Mouse (Mus musculus): ENCODE measurements at regions not wholly inside any gene's neighbourhood (a gene's known extent, or its start where the extent isn't known, plus 50 kb on each side); places are given as distances from the start of the nearest gene placed in this dataset.

DNA sequence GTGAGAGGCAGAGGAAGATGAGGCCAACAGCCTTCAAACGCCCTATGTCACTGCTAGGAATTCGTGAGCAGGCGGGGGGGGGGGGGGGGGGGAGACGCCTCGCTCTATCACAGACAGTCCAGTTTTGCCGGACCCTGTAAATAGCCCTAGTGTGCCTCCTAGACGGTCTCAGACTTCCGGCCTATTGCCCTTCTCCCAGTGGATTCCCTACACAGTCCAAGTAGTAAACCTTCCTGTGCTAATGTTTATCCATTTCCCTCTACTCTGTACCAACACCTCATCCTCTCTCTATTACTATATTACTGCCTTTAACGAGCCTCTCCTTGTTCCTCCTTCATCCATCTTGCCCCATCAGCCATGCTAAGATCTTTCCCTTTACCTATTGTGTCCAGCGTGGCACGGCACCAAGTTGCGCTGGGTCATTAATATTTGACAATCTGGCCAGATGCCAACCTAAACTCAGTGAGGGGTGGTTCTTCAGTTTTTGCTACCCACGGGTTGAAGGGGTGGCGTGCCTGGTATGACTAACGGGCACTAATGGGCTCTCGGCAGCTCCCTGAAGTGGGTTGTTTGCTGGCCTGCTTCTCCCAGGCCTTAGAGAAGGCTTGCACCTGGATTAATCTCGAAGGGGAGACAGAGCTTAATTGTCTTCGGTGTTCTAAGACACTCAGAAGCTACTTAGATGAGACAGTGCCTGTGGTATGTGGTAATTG, 220.0 kb upstream of the Tmem45b start:
- WGBS: 67% methylated on average over 18 of the region's 18 CpGs
- TF ChIP-seq POLR2A (IDR thresholded peaks at IDR 0.05; ENCODE audit: control insufficient read depth, extremely low read depth, insufficient read depth, low read length, poor library complexity): no peak
- TF ChIP-seq CTCF (IDR thresholded peaks at IDR 0.05; ENCODE audit: borderline replicate concordance, control insufficient read depth, extremely low read depth, insufficient read depth, low read length, poor library complexity): no peak
- DNase-seq: no peak
- no peak overlapping the region for H3K4me3 ChIP-seq (ENCODE audit: control insufficient read depth, insufficient read depth, low read length)
- no peaks in the 10 kb centered on the region for H3K36me3 ChIP-seq (ENCODE audit: control insufficient read depth, insufficient read depth, low read length)
- no peaks in the 10 kb centered on the region for H3K4me1 ChIP-seq (replicated peaks; ENCODE audit: control insufficient read depth, insufficient read depth, low read length)
- no peak overlapping the region for H3K27ac ChIP-seq (ENCODE audit: control insufficient read depth, insufficient read depth, low read length)
- H3K27me3 ChIP-seq (ENCODE audit: control insufficient read depth, insufficient read depth, low read length): no peaks in the 10 kb centered on the region

DNA sequence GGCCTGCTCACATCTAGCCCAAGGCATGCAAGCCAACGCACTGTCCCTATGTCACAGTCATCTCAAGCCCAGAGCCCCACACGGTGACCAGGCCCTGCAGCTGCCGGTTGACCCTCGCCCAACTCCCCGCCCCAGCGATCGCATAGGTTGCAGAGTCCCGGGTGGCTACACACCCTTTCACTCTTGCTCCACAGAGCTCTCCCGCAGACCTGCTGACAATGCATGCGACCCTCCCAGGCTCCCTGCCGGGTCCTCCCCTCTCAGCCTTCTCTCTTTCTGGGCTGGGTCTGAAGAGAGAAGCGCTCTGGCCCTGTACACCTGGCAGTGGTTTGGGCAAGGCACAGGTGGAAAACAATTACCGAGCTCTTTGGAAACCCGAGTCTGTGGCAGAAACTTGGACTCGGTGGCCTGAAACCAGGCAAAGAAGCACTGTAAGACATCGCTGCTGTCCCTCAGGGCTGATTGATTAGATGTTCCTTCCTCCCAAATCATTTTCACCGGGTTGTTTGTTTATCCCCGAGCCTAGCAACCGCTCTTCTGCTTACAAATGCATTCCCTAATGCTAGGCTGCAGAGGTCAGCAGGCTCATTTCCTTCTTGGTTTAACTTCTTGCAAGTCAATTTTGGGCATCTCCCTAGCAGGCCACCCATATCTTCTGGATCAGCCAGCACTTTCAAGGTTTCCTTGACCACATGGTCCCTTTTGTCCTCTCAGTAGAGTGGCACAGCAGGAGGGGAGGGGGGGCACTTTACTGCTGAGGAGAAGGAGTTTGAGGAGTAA, 219.2 kb upstream of the Tmem45b start:
- no peak for DNase-seq
- no peaks in the 10 kb centered on the region for H3K27me3 ChIP-seq (ENCODE audit: control insufficient read depth, insufficient read depth, low read length)
- TF ChIP-seq POLR2A (IDR thresholded peaks at IDR 0.05; ENCODE audit: control insufficient read depth, extremely low read depth, insufficient read depth, low read length, poor library complexity) (no peak), CTCF (IDR thresholded peaks at IDR 0.05; ENCODE audit: borderline replicate concordance, control insufficient read depth, extremely low read depth, insufficient read depth, low read length, poor library complexity) (no peak)
- no peaks in the 10 kb centered on the region for H3K36me3 ChIP-seq (ENCODE audit: control insufficient read depth, insufficient read depth, low read length)
- no peak overlapping the region for H3K4me3 ChIP-seq (ENCODE audit: control insufficient read depth, insufficient read depth, low read length)
- no peaks in the 10 kb centered on the region for H3K4me1 ChIP-seq (replicated peaks; ENCODE audit: control insufficient read depth, insufficient read depth, low read length)
- 20% methylated on average over 19 of the region's 19 CpGs for WGBS
- H3K27ac ChIP-seq (ENCODE audit: control insufficient read depth, insufficient read depth, low read length): no peak overlapping the region

DNA sequence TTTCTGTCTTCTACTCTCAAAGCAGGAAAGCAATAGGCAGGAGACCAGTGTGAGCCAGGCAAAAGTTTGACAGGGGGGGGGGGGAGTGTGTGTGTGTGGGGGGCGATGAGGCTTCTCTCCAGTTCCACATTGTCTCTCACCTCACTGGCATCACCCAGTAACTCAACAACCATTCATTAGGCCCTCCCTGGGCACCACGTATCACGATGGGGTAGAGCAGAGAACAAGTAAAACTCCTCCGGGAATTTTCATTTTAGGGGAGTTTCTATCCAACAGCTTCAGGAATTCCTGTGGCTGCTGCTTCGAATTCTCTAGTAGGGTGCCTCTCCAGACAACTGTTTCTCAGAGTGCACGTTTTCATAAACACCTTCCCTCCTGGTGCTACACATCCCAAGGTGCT, 218.6 kb upstream of the Tmem45b start:
- Histone ChIP-seq H3K27ac (ENCODE audit: control insufficient read depth, insufficient read depth, low read length) (no peak overlapping the region), H3K27me3 (ENCODE audit: control insufficient read depth, insufficient read depth, low read length) (no peaks in the 10 kb centered on the region), H3K4me1 (replicated peaks; ENCODE audit: control insufficient read depth, insufficient read depth, low read length) (no peaks in the 10 kb centered on the region), H3K4me3 (ENCODE audit: control insufficient read depth, insufficient read depth, low read length) (no peak overlapping the region), H3K36me3 (ENCODE audit: control insufficient read depth, insufficient read depth, low read length) (no peaks in the 10 kb centered on the region)
- 64% methylated on average over 6 of the region's 6 CpGs for WGBS
- no peak for DNase-seq
- no peak for TF ChIP-seq POLR2A (IDR thresholded peaks at IDR 0.05; ENCODE audit: control insufficient read depth, extremely low read depth, insufficient read depth, low read length, poor library complexity)
- TF ChIP-seq CTCF (IDR thresholded peaks at IDR 0.05; ENCODE audit: borderline replicate concordance, control insufficient read depth, extremely low read depth, insufficient read depth, low read length, poor library complexity): no peak

DNA sequence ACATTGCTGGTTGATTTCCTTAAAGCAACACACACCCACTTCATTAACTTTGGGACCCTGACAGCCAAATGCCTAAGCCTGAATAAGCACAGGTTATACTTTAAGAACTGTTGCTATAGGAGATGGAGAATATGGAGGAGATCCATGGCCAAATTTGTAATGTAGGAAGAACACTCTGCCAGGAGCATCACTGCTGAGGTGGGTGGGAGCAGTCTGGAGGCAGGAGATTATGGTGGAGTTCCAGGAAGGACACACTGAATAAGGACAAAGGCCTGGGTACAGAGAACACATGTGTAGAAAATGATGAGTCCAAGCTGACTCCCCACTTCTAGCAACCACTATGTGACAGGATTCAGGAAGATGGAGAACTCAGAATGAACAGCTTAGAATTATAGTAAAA, 212.9 kb upstream of the Tmem45b start:
- no peak overlapping the region for H3K4me3 ChIP-seq (ENCODE audit: control insufficient read depth, insufficient read depth, low read length)
- H3K4me1 ChIP-seq (replicated peaks; ENCODE audit: control insufficient read depth, insufficient read depth, low read length): no peaks in the 10 kb centered on the region
- no peak overlapping the region for H3K27ac ChIP-seq (ENCODE audit: control insufficient read depth, insufficient read depth, low read length)
- H3K36me3 ChIP-seq (ENCODE audit: control insufficient read depth, insufficient read depth, low read length): no peaks in the 10 kb centered on the region
- TF ChIP-seq POLR2A (IDR thresholded peaks at IDR 0.05; ENCODE audit: control insufficient read depth, extremely low read depth, insufficient read depth, low read length, poor library complexity): no peak
- no peak for TF ChIP-seq CTCF (IDR thresholded peaks at IDR 0.05; ENCODE audit: borderline replicate concordance, control insufficient read depth, extremely low read depth, insufficient read depth, low read length, poor library complexity)
- H3K27me3 ChIP-seq (ENCODE audit: control insufficient read depth, insufficient read depth, low read length): no peaks in the 10 kb centered on the region
- DNase-seq: no peak

DNA sequence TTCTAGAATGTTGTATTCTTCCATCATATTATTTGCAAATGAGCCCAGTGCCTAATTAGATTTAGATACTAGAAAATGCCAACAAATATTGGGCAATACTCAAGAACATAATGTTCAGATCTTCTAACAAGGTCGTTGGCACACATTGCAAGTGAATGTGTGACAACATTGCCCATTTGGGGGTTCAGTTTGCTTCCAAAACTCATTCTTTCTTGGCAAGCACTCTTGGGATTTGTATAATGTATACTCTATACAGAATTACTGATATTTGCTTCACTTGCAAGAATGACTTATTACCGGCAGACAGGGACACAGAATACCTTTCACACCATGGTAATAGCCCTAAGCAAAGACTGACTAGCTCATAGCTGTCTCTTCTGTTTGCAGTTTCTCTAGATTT, 194.8 kb upstream of the Tmem45b start:
- Histone ChIP-seq H3K36me3 (ENCODE audit: control insufficient read depth, insufficient read depth, low read length) (no peaks in the 10 kb centered on the region), H3K27ac (ENCODE audit: control insufficient read depth, insufficient read depth, low read length) (no peak overlapping the region), H3K4me3 (ENCODE audit: control insufficient read depth, insufficient read depth, low read length) (no peak overlapping the region), H3K4me1 (replicated peaks; ENCODE audit: control insufficient read depth, insufficient read depth, low read length) (no peaks in the 10 kb centered on the region), H3K27me3 (ENCODE audit: control insufficient read depth, insufficient read depth, low read length) (no peaks in the 10 kb centered on the region)
- 71% methylated on average over 2 of the region's 2 CpGs for WGBS
- TF ChIP-seq POLR2A (IDR thresholded peaks at IDR 0.05; ENCODE audit: control insufficient read depth, extremely low read depth, insufficient read depth, low read length, poor library complexity) (no peak), CTCF (IDR thresholded peaks at IDR 0.05; ENCODE audit: borderline replicate concordance, control insufficient read depth, extremely low read depth, insufficient read depth, low read length, poor library complexity) (no peak)
- no peak for DNase-seq

DNA sequence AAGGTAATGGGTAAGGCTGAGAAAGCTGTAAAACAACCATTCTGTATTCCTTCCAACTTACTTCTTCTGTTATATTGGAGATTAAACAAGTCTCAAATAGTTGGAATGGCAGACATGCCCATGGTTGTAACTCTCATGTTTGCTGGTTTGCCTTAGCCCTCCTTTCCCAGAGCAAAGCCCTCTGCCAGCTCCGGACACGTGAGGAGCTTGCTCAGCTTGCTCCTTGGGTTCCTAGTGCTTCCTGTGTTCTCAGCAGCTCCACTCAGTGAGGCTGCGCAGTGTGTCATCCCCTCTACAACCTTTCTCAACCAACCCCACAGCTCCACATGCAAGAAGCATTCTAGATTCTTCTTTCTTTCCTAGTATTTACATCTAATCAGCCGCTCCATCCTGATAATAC, 193.3 kb upstream of the Tmem45b start:
- Histone ChIP-seq H3K27me3 (ENCODE audit: control insufficient read depth, insufficient read depth, low read length) (no peaks in the 10 kb centered on the region), H3K4me1 (replicated peaks; ENCODE audit: control insufficient read depth, insufficient read depth, low read length) (no peaks in the 10 kb centered on the region), H3K36me3 (ENCODE audit: control insufficient read depth, insufficient read depth, low read length) (no peaks in the 10 kb centered on the region), H3K27ac (ENCODE audit: control insufficient read depth, insufficient read depth, low read length) (no peak overlapping the region), H3K4me3 (ENCODE audit: control insufficient read depth, insufficient read depth, low read length) (no peak overlapping the region)
- no peak for DNase-seq
- WGBS: 88% methylated on average over 4 of the region's 4 CpGs
- TF ChIP-seq POLR2A (IDR thresholded peaks at IDR 0.05; ENCODE audit: control insufficient read depth, extremely low read depth, insufficient read depth, low read length, poor library complexity) (no peak), CTCF (IDR thresholded peaks at IDR 0.05; ENCODE audit: borderline replicate concordance, control insufficient read depth, extremely low read depth, insufficient read depth, low read length, poor library complexity) (no peak)
